8 mouse cellular contexts compared by ENCODE assay signal in the genomic region with DNA sequence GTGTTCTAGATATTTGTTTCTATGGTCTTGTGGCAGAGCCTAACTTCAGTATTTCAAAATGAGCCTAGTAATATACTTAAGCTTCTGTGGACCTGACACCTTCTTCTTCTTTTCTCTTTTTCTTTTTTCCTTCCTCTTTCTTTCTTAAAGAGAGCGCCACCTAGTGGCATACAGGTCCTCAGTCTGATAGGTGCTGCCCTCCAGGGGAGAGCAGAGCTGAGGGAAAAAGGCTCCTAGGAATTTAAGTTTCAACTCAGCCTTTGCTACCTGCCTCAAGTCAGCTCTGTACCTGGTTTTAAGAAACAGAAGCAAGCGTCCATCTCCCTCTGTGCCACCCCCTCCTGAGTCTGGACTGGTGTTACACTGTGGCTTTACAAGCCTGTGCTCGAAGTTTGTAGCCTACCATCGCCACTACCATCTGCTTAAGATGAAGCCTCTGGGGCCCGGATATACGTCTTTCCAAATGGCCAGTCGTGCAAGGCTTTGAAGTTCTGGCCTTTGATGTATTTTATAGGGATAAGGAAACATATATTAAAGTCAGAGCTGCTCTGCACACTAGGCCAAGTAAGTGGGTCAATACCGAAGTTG.
DNase-seq lines count a peak whose midpoint lies in the region; ATAC-seq and TF ChIP-seq lines count a peak whose summit lies in the region.

No protein-coding gene starts in this region.

- no peak for TF ChIP-seq RAD21 in CH12.LX (IDR thresholded peaks at IDR 0.05; ENCODE audit: low read depth, low read length)

- 62% methylated on average over 8 of the region's 8 CpGs for WGBS in hindbrain, embryonic 11.5 days
- 62% methylated on average over 8 of the region's 8 CpGs for WGBS in hindbrain, embryonic 16.5 days
- WGBS in liver, embryonic 11.5 days = 49% methylated on average over 8 of the region's 8 CpGs

- no peak for TF ChIP-seq POLR2A in CH12.LX (IDR thresholded peaks at IDR 0.05; ENCODE audit: low read depth, low read length)

- H3K36me3 ChIP-seq in hindbrain, embryonic 11.5 days (ENCODE audit: control insufficient read depth, insufficient read depth, low read length) = no peaks in the 10 kb centered on the region
- no peaks in the 10 kb centered on the region for H3K36me3 ChIP-seq in hindbrain, embryonic 16.5 days (ENCODE audit: control insufficient read depth, insufficient read depth, low read length)
- H3K36me3 ChIP-seq in CH12.LX (replicated peaks in 1 of 2; ENCODE audit: control insufficient read depth in 1 of 2, insufficient read depth in 1 of 2, low read length in 1 of 2) = no peaks in the 10 kb centered on the region
- no peaks in the 10 kb centered on the region for H3K36me3 ChIP-seq in liver, embryonic 11.5 days (ENCODE audit: control insufficient read depth, insufficient read depth, low read length)

- no peak overlapping the region for H3K9ac ChIP-seq in hindbrain, embryonic 11.5 days (ENCODE audit: low read depth, low read length)
- H3K9ac ChIP-seq in hindbrain, embryonic 16.5 days (ENCODE audit: low read depth, low read length) = no peak overlapping the region
- no peak overlapping the region for H3K9ac ChIP-seq in CH12.LX (ENCODE audit: insufficient read depth, low read depth)
- H3K9ac ChIP-seq in liver, embryonic 11.5 days (ENCODE audit: low read depth, low read length) = no peak overlapping the region

- peak in 1 of 2 experiments; percentile 44; a peak in 2 of 4 replicates for TF ChIP-seq CTCF in CH12.LX (conservative IDR thresholded peaks at IDR 0.05 in 1 of 2, IDR thresholded peaks at IDR 0.05 in 1 of 2; ENCODE audit: low read depth in 2 of 2, low read length in 2 of 2)

- in situ Hi-C loops in CH12.LX (cut with MboI; ENCODE audit: low pct_ligation_motif_present, low pct_unique_long_range_greater_than_20kb, low sequenced_read_pairs) = no loop called here

- no peak overlapping the region for H3K4me2 ChIP-seq in hindbrain, embryonic 11.5 days (replicated peaks; ENCODE audit: low read depth, low read length)
- H3K4me2 ChIP-seq in hindbrain, embryonic 16.5 days (ENCODE audit: low read length) = no peak overlapping the region
- H3K4me2 ChIP-seq in CH12.LX (ENCODE audit: insufficient read depth, low read depth, poor library complexity, severe bottlenecking) = no peak overlapping the region
- H3K4me2 ChIP-seq in liver, embryonic 11.5 days = no peak overlapping the region

- H3K9me3 ChIP-seq in hindbrain, embryonic 11.5 days (ENCODE audit: control insufficient read depth, low read length) = no peaks in the 10 kb centered on the region
- H3K9me3 ChIP-seq in hindbrain, embryonic 16.5 days (ENCODE audit: control insufficient read depth, low read length) = no peaks in the 10 kb centered on the region
- peaks cover 26% of the 10 kb centered on the region for H3K9me3 ChIP-seq in CH12.LX (replicated peaks; ENCODE audit: low read length)
- no peaks in the 10 kb centered on the region for H3K9me3 ChIP-seq in liver, embryonic 11.5 days (ENCODE audit: control insufficient read depth, low read length)

- 0 out of 2 replicates have a peak, but pooled peaks cover 2% of the 10 kb centered on the region for H3K4me1 ChIP-seq in hindbrain, embryonic 11.5 days (replicated peaks; ENCODE audit: control insufficient read depth, insufficient read depth, low read length)
- H3K4me1 ChIP-seq in hindbrain, embryonic 16.5 days (ENCODE audit: control insufficient read depth, insufficient read depth, low read depth, low read length) = peaks cover 3% of the 10 kb centered on the region
- H3K4me1 ChIP-seq in CH12.LX (ENCODE audit: control insufficient read depth in 1 of 2, insufficient read depth in 2 of 2) = no peaks in the 10 kb centered on the region
- no peaks in the 10 kb centered on the region for H3K4me1 ChIP-seq in liver, embryonic 11.5 days (replicated peaks; ENCODE audit: control insufficient read depth, insufficient read depth, low read length)

- dilution Hi-C loops in CH12.LX (cut with MboI; ENCODE audit: extremely low pct_ligation_motif_present, extremely low pct_unique_long_range_greater_than_20kb, low sequenced_read_pairs) = no loop called here

- no peaks in the 10 kb centered on the region for H3K79me2 ChIP-seq in CH12.LX (replicated peaks; ENCODE audit: control insufficient read depth, extremely low read depth, insufficient read depth, poor library complexity, severe bottlenecking)

- H3K27ac ChIP-seq in hindbrain, embryonic 11.5 days (ENCODE audit: low read depth, low read length) = no peak overlapping the region
- H3K27ac ChIP-seq in hindbrain, embryonic 16.5 days (ENCODE audit: low read depth, low read length) = no peak overlapping the region
- H3K27ac ChIP-seq in CH12.LX (ENCODE audit: insufficient read depth, low read depth) = no peak overlapping the region
- H3K27ac ChIP-seq in liver, embryonic 11.5 days (ENCODE audit: low read depth, low read length) = no peak overlapping the region

- no peaks in the 10 kb centered on the region for H3K27me3 ChIP-seq in hindbrain, embryonic 11.5 days (ENCODE audit: control insufficient read depth, insufficient read depth, low read length)
- H3K27me3 ChIP-seq in hindbrain, embryonic 16.5 days (replicated peaks; ENCODE audit: control insufficient read depth, insufficient read depth, low read length) = no peaks in the 10 kb centered on the region
- H3K27me3 ChIP-seq in CH12.LX (replicated peaks) = no peaks in the 10 kb centered on the region
- no peaks in the 10 kb centered on the region for H3K27me3 ChIP-seq in liver, embryonic 11.5 days (replicated peaks; ENCODE audit: control insufficient read depth, insufficient read depth, low read length)

- no peak for TF ChIP-seq EP300 in CH12.LX (IDR thresholded peaks at IDR 0.05; ENCODE audit: low read length)

- DNase-seq in hindbrain, embryonic 11.5 days (ENCODE audit: low spot score) = peak; percentile 64
- peak; percentile 6 for DNase-seq in CH12.LX (ENCODE audit: extremely low read depth)
- DNase-seq in adipocyte (ENCODE audit: low spot score) = peak; percentile 19
- no peak for DNase-seq in liver, embryonic 11.5 days (ENCODE audit: low spot score)
- peak; percentile 40 for DNase-seq in telencephalon, adult 2 months (ENCODE audit: low read depth, low spot score)
- DNase-seq in MN1 (ENCODE audit: low spot score) = no peak

- no peak overlapping the region for H3K4me3 ChIP-seq in hindbrain, embryonic 11.5 days (ENCODE audit: low read depth, low read length)
- no peak overlapping the region for H3K4me3 ChIP-seq in hindbrain, embryonic 16.5 days (ENCODE audit: low read length)
- no peak overlapping the region for H3K4me3 ChIP-seq in CH12.LX (replicated peaks in 1 of 3; ENCODE audit: low read depth in 2 of 3, low read length in 2 of 3, poor library complexity in 1 of 3)
- no peak overlapping the region for H3K4me3 ChIP-seq in liver, embryonic 11.5 days (ENCODE audit: low read depth, low read length)

- no peak for ATAC-seq in hindbrain, embryonic 11.5 days (ENCODE audit: low FRiP score)
- no peak for ATAC-seq in hindbrain, embryonic 16.5 days
- ATAC-seq in granulocyte monocyte progenitor cell, adult 5-6 weeks (replicated peaks; ENCODE audit: poor library complexity, severe bottlenecking) = peak; percentile 61; the same call in 1 of the 2 replicates
- peak; percentile 31; the same call in 1 of the 2 replicates for ATAC-seq in liver, embryonic 11.5 days (replicated peaks; ENCODE audit: low FRiP score)

TF ChIP-seq in CH12.LX, 34 proteins besides CTCF, POLR2A, EP300 and RAD21:
- no peak for TF ChIP-seq IRF4 (IDR thresholded peaks at IDR 0.05; ENCODE audit: low read depth, low read length)
- TF ChIP-seq ELF1 (IDR thresholded peaks at IDR 0.05; ENCODE audit: low read depth, low read length) = no peak
- TF ChIP-seq SMC3 (IDR thresholded peaks at IDR 0.05; ENCODE audit: low read depth, low read length) = no peak
- TF ChIP-seq KAT2A (IDR thresholded peaks at IDR 0.05; ENCODE audit: insufficient replicate concordance, low read length) = no peak
- TF ChIP-seq JUND (conservative IDR thresholded peaks at IDR 0.05; ENCODE audit: low read depth, low read length) = no peak
- TF ChIP-seq RCOR1 (conservative IDR thresholded peaks at IDR 0.05; ENCODE audit: low read depth, low read length) = no peak
- no peak for TF ChIP-seq ZKSCAN1 (IDR thresholded peaks at IDR 0.05; ENCODE audit: borderline replicate concordance, low read depth, low read length)
- no peak for TF ChIP-seq CHD2 (IDR thresholded peaks at IDR 0.05; ENCODE audit: low read length)
- no peak for TF ChIP-seq UBTF (IDR thresholded peaks at IDR 0.05; ENCODE audit: low read depth, low read length)
TF ChIP-seq in CH12.LX: peak in this region for 0.

Comparison
In these comparisons a context has a peak if more than half of its experiments do, and no peak if none do; other contexts are left out.
1. ATAC-seq: peak in granulocyte monocyte progenitor cell, adult 5-6 weeks (single experiment) and liver, embryonic 11.5 days (single experiment); none in hindbrain, embryonic 11.5 days (single experiment) and hindbrain, embryonic 16.5 days (single experiment).
2. DNase-seq: peak in hindbrain, embryonic 11.5 days (single experiment), CH12.LX (single experiment), adipocyte (single experiment) and telencephalon, adult 2 months (single experiment); none in liver, embryonic 11.5 days (single experiment) and MN1 (single experiment).